Mouse (Mus musculus) left cerebral cortex, postnatal 10 days (tissue): Measurements from ENCODE around the gene Src. TPM values are rescaled to one million over a fixed set of nuclear protein-coding genes. Genes with fewer than 3 reads are reported as not detected.

Experiments used
- DNase-seq, 2 experiments: peaks; one replicate each; pipeline ENCODE4 v3.0.0; 2021 to 2022; ENCODE audit warnings: low spot score in 2 of 2, mixed read lengths in 1 of 2; ENCODE audit errors: extremely low spot score in 1 of 2
- intact Hi-C: fragments of 180-260 bp; cut with DNase I; formaldehyde crosslinking; loops from one replicate; pipeline ENCODE4 v1.15.1; 2025
- total RNA-seq, 2 experiments: library from RNA; stranded (reverse); gene quantifications; 2 replicates each; pipeline ENCODE4 v1.2.3; 2021

The Src gene
- total RNA-seq, 2 experiments from 2014 or later = 83.6 to 84.2 TPM

DNA sequence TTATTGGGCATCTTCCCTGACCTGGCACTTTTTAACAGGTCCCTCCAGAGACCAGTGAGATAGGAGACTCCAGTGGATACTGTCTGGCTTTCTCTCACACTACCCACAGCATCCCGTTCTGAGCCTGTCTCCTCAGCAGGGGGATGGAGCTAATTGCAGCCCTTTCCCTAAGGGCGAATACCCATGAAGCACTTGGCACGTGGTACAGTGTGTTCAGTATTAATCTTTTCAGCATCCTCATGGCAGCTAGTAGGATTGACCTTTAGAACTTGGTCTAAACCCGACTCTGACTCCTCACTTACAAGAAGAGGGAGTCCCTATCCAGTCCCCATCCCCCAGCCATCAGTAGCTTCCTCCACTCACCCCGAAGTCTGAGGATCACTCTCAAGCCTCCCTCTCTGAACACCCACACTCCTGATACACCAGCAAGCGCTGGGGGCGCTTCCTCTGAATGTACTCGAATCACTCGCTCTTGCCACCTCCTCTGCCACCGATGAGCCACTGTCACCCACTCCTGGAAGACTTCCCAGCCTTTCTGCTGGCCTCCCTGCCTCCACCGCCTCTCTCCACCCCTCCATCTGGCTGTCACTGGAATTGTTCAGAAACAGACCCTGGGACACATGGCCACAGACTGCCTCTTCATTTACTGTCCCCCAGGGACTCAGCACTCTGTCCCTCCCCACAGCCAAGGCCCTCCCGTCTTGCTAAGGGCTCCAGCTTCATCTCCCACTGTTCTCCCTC is 8.3 kb upstream of the Src start:
- intact Hi-C loops = no loop called here
- peak in 1 of 2 experiments; percentile 34 for DNase-seq

DNA sequence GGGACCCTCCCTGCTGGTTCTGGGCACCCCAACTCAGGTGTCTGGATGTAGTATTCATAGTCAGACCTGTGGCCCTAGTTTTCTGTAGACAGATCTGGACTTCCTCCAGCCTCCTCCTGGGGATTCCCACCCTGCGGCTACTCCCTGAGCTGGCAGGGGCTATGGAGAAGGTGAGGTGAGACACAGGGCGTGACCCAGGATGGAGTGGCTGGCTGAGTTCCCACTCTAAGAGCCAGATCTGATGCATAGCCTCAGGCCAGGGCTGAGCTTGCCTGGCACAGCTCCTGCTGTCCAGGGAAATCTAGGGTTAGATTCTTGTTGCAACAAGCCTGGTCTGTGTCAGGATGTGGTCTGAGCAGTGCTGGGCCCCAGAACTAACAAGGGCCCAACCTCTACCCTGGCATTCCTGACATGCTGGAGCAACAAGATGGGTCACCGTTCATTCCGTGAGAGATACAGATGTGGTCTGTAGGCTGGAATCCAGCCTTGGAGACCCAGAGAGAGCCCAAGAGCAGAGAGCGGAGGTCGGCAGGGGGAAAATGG is 7.0 kb upstream of the Src start:
- intact Hi-C loops = no loop called here
- DNase-seq = no peak

DNA sequence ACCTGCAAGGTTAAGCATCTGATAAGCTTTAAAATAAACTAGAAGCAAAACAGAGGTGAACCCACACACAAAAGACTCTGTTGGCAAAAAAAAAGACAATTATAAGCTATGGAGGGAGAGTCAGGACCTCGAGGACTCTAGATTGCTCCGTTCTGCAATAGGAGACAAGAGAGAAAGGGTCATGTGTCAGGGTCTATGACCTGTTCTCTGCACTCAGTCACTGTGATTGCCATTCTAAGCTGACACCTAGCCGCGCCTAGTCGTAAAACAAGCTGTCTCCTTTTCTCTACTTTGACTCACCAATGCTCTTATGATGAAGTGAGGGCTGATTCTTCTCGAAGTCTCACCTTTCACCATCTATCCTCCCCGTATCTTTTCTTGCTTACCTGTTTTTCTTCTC is 5.7 kb upstream of the Src start:
- intact Hi-C loops = no loop called here
- DNase-seq = no peak

- intact Hi-C loops = no loop called here
- peak in 1 of 2 experiments; percentile 39 for DNase-seq
These were observed 1.0 kb upstream of the Src start for GRCm38 (mm10) chr2:157417229-157417628.

GRCm38 (mm10) chr2:157418609-157419071 is 396 bp downstream of the Src start:
- intact Hi-C loops = no loop called here
- peak in 1 of 2 experiments; percentile 81 for DNase-seq

DNA sequence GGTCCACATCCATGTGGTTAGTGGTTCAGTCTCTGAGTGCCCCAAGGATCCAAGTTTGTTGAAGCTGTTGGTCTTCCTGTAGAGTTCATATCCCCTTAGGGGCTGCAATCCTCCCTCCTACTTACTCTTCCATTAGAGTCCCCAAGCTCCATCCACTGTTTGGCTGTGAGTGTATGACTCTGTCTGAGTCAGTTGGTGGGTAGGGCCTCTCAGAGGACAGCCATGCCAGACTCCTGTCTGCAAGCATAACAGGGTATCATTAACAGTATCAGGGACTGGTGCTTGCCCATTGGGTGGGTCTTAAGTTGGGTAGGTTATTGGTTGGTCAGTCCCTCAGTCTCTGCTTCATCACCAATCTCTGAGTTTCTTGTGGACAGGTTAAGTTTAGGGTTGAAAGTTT is 1.3 kb downstream of the Src start:
- intact Hi-C loops = no loop called here
- DNase-seq = no peak

DNA sequence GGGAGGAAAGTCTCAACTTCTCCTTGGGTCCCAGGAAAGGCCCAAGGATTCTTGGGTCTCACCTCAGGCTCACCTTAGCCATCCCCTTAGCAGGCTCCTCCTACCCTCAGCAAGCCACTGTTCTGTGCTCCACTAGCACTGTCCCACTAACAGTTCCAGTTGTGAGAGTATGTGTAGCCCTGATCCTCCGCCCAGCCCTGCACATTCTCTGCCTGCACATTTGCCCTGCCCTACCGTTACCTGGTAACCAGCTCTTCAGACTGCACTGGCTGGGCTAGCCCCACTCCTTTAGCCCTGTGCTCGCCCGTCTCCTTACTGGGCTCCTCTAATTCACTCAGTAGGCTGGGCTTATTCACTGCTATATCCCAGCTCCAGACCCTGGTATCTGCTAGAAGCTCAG is 2.2 kb downstream of the Src start:
- intact Hi-C loops = no loop called here
- DNase-seq = no peak

DNA sequence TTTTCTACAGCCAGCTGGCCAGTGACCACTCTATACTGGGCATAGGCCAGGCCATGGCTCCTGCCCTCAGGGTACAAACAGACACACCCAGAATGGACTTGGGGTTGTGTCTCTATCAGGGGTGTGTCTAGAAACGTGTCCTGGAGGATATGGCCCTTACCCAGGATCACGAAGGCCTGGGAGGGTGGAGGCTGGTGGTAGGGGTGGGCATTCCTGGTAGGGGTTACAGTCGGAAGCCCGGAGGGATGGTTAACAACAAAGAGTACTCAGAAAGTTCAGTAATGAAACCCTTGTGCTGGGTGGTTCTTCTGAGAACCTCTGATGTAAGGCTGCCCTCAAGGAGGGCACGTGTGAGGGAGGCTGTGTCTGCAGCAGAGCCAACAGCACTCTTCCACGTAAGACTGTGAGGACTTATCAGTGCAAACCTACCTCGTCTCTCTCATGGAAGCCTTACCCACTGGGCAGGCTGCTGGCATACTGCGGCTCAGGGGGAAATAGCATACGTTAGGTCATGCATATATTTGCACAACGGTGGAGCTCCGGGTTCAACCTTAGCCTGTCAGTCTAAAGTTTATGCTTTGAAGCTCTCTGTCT is 3.9 kb downstream of the Src start:
- intact Hi-C loops = no loop called here
- no peak for DNase-seq

- DNase-seq = peak in 1 of 2 experiments; percentile 52
- intact Hi-C loops = no loop called here
These were observed 4.8 kb downstream of the Src start for GRCm38 (mm10) chr2:157422854-157423705.

DNA sequence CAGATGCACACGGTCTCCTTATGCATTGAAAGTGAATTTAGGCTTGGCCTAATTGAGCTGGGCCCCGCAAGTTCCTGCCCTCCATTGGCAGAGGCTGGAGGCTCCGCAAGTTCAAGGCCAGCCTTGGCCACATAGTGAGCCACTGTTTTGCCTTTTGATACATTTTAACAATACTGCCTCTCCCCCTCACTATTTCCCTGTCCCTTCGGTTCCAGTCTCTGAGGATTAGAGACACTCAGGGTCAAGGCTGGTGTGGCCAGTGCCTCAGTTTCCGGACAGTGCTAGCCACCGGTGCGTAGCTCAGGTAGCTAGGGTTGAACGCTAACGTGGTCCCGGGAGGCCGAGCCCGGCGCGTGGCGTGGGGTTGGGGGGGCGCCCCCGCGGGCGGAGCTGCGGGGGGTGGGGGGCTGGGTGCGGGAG is 5.5 kb downstream of the Src start:
- intact Hi-C loops = no loop called here
- no peak for DNase-seq

GRCm38 (mm10) chr2:157424126-157424903 is 6.1 kb downstream of the Src start:
- DNase-seq = peak in 1 of 2 experiments; percentile 78

DNA sequence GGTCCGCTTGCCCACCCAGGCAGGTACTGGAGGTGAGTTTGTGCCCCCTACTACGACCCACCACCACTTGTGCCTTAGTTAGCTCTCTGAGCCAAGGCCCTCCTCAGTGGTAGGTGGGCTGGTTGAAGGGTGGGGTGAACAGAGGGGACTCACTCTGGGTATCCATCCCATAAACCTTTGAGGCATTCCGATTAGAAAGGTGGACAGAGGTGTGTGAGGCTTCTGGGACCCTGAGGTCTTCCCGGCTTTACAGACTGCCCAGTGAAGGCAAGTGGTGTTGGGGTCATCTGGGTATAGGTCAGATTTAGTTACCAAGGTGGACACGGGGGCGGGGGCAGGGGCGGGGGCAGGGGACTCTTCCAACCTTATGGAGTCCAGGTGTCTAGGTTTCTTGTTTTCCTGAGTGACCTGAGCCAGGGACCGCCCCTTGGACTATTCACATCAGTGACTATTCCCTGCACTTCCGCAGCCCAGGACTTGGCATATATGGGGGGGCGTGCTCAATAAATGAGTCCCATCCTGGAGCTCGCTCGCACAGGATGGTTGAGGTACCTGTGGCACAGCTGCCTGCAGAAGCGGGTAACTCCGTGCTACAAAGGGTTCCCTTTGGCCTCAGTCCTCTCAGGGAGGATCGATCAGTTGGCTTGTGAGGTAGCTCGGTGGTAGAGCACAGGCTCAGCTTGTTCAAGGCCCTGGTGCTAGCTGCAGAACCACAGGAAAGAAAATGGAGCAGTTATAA is 6.8 kb downstream of the Src start:
- intact Hi-C loops = no loop called here
- DNase-seq = peak in 1 of 2 experiments; percentile 32

More at GRCm38 (mm10) chr2:157424126-157424903, 6.1 kb downstream of the Src start:
- intact Hi-C loops = no loop called here

GRCm38 (mm10) chr2:157425643-157425988 is 7.4 kb downstream of the Src start:
- DNase-seq = no peak
- intact Hi-C loops = no loop called here

DNA sequence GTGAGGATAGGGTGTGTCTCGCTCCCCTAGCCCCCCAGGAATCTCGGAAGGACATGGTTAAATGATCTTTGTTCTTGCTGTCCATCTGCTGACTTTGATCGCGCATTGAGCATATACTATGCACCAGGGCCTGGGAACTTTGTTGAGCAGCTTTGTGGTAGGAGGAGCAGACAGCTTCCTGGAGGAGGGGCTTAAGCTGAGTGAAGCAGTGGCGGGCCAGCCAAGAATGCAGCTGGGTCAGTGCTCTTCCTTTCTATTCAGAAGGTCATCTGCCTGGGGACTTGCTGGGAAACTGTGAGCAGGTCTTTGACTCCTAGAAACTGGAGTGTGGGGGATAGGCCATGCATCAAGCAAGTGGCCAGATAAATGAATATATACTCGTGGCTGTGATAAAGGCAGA is 7.9 kb downstream of the Src start:
- intact Hi-C loops = no loop called here
- DNase-seq = peak in 1 of 2 experiments; percentile 65

GRCm38 (mm10) chr2:157427164-157427563 is 8.9 kb downstream of the Src start:
- intact Hi-C loops = no loop called here

GRCm38 (mm10) chr2:157428351-157429139 is 10.3 kb downstream of the Src start:
- intact Hi-C loops = no loop called here

More at GRCm38 (mm10) chr2:157427164-157427563, 8.9 kb downstream of the Src start:
- DNase-seq = no peak

DNA sequence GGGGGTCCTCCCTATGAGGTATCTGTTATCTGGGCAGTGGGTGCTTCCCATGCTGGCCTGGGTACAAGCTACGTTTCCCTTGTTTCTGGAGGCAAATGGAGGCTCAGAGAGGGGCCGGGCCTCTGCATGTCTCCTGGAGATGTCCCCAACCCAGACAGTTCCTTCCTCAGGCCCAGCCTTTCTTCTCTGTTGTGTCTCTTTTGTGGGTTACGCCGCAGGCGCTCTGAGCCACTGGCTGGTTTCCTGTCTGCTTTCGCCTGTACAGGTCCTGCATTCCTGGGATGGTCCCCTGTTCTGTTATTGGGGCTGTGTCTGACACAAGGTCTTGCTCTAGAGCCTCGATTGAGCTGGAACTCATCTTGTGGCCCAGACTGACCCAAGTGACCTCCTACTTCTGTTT is 11.5 kb downstream of the Src start:
- DNase-seq = peak in 1 of 2 experiments; percentile 40
- intact Hi-C loops = no loop called here

More at GRCm38 (mm10) chr2:157428351-157429139, 10.3 kb downstream of the Src start:
- DNase-seq = peak in 1 of 2 experiments; percentile 39
